Mouse (Mus musculus): ENCODE data around the gene 5530400C23Rik. TPM values are rescaled to one million over a fixed set of nuclear protein-coding genes. Genes with fewer than 3 reads are reported as not detected.

The 5530400C23Rik gene
- polyA plus RNA-seq (2014; fragmentation: Illumina TruSeq; extraction: RNeasy Lipid Tissue Mini Kit (QIAGEN cat#74804); ENCODE audit: low read depth, low replicate concordance) = not detected

GRCm38 (mm10) chr6:133291916-133292315 is at the start of gene 5530400C23Rik:
TSS of gene 5530400C23Rik (plus strand) at chr6:133292216.

Other genes with a start within 250 kb of the 5530400C23Rik start
- gene Tas2r140, start 236.4 kb upstream of the 5530400C23Rik start, polyA plus RNA-seq (2014; fragmentation: Illumina TruSeq; extraction: RNeasy Lipid Tissue Mini Kit (QIAGEN cat#74804); ENCODE audit: low read depth, low replicate concordance) = not detected
- 58.9 TPM for gene Smim10l1, start 187.3 kb upstream of the 5530400C23Rik start, polyA plus RNA-seq (2014; fragmentation: Illumina TruSeq; extraction: RNeasy Lipid Tissue Mini Kit (QIAGEN cat#74804); ENCODE audit: low read depth, low replicate concordance)

Measured in adipose tissue, adult 10 weeks (tissue).